16 mouse cellular contexts compared by ENCODE assay signal in the genomic region with DNA sequence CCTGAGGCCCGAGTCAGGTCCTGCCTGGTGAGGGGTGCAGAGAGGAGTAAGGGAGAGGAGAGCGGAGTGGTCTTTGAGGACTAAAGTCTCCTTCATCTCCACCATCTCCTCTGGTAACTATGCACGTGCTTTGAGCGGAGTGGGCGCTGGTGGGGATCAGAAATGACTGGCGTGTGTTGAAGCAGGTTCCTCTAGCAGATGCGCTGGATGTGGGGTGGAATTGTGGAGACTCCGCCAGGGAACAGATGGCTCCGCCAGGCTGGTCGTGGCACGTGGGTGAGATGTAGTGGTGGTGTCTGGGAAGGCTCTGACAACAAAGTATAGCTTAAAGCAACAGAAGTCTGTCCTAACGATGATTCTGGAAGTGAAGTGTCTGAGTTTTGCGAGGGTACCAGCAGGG.
A peak's percentile ranks its signal among the peaks of the same experiment; 100 is the strongest.
DNase-seq lines count a peak whose midpoint lies in the region; ATAC-seq and TF ChIP-seq lines count a peak whose summit lies in the region.
"Had no signal": no experiment of that assay in that cellular context is flagged by ENCODE, and none has a peak within 500 bp of the region (broad histone marks: within the 10 kb centered on the region; RNA-seq: fewer than 3 reads in every experiment).

No protein-coding gene starts in this region.

- H3K27ac ChIP-seq in midbrain, embryonic 13.5 days = 0 out of 2 replicates have a peak overlapping the region, but pooled peaks have one; percentile 9
- H3K27ac ChIP-seq in midbrain, embryonic 10.5 days (replicated peaks) = no peak overlapping the region
- H3K27ac ChIP-seq in layer of hippocampus, adult 2 months = no peak overlapping the region
- H3K27ac ChIP-seq: heart, embryonic 13.5 days; hindbrain, embryonic 13.5 days; liver, embryonic 13.5 days; macrophage had no signal

- no peak for ATAC-seq in midbrain, embryonic 13.5 days
- ATAC-seq: intestine, postnatal 0 days had no signal

- H3K4me2 ChIP-seq in midbrain, embryonic 13.5 days (replicated peaks) = no peak overlapping the region
- H3K4me2 ChIP-seq: heart, embryonic 13.5 days; hindbrain, embryonic 13.5 days; liver, embryonic 13.5 days had no signal

- 91% methylated on average over 13 of the region's 13 CpGs for WGBS in midbrain, embryonic 13.5 days
- WGBS in midbrain, embryonic 10.5 days = 94% methylated on average over 13 of the region's 13 CpGs

- H3K36me3 ChIP-seq in midbrain, embryonic 13.5 days = peaks cover 7% of the 10 kb centered on the region
- peaks cover 12% of the 10 kb centered on the region for H3K36me3 ChIP-seq in midbrain, embryonic 10.5 days
- H3K36me3 ChIP-seq: hindbrain, embryonic 13.5 days; liver, embryonic 13.5 days had no signal

- DNase-seq in midbrain, embryonic 10.5 days (ENCODE audit: low spot score) = no peak
- DNase-seq in layer of hippocampus, adult 2 months (ENCODE audit: low spot score in 2 of 2) = peak; percentile 86 to 87
- peak; percentile 45 to 87 for DNase-seq in left cerebral cortex, adult 8-10 months (ENCODE audit: low spot score in 2 of 2)
- peak; percentile 88 to 89 for DNase-seq in right cerebral cortex, postnatal 36 days (ENCODE audit: low spot score in 2 of 2)
- no peak for DNase-seq in urinary bladder, adult 18-20 months (ENCODE audit: low spot score in 2 of 2)
- DNase-seq in lung, postnatal 4 days = no peak
- no peak for DNase-seq in ovary, adult 18-20 months (ENCODE audit: low spot score)
- DNase-seq: cerebellum, adult 9-11 months; kidney, postnatal 4 days; liver, embryonic 13.5 days; thymus, postnatal 4 days had no signal

- no peaks in the 10 kb centered on the region for H3K9me3 ChIP-seq in midbrain, embryonic 13.5 days
- no peaks in the 10 kb centered on the region for H3K9me3 ChIP-seq in midbrain, embryonic 10.5 days (replicated peaks)
- H3K9me3 ChIP-seq: heart, embryonic 13.5 days; hindbrain, embryonic 13.5 days; liver, embryonic 13.5 days had no signal

- no peaks in the 10 kb centered on the region for H3K27me3 ChIP-seq in midbrain, embryonic 13.5 days
- no peaks in the 10 kb centered on the region for H3K27me3 ChIP-seq in midbrain, embryonic 10.5 days (ENCODE audit: low read depth, poor library complexity, severe bottlenecking)
- H3K27me3 ChIP-seq: heart, embryonic 13.5 days; liver, embryonic 13.5 days had no signal

- no peak overlapping the region for H3K9ac ChIP-seq in midbrain, embryonic 13.5 days (replicated peaks)
- H3K9ac ChIP-seq: heart, embryonic 13.5 days; hindbrain, embryonic 13.5 days; liver, embryonic 13.5 days had no signal

- peaks cover 65% of the 10 kb centered on the region for H3K4me1 ChIP-seq in midbrain, embryonic 13.5 days (replicated peaks)
- H3K4me1 ChIP-seq in midbrain, embryonic 10.5 days = peaks cover 39% of the 10 kb centered on the region

- TF ChIP-seq CTCF in layer of hippocampus, adult 2 months (conservative IDR thresholded peaks at IDR 0.05) = no peak

- no peak overlapping the region for H3K4me3 ChIP-seq in midbrain, embryonic 13.5 days (replicated peaks)
- H3K4me3 ChIP-seq in midbrain, embryonic 10.5 days = no peak overlapping the region
- H3K4me3 ChIP-seq in layer of hippocampus, adult 2 months = no peak overlapping the region
- H3K4me3 ChIP-seq: heart, embryonic 13.5 days; hindbrain, embryonic 13.5 days; liver, embryonic 13.5 days had no signal

Comparison
In these comparisons a context has a peak if more than half of its experiments do, and no peak if none do; other contexts are left out.
1. DNase-seq: peak in layer of hippocampus, adult 2 months (2 of 2), left cerebral cortex, adult 8-10 months (2 of 2) and right cerebral cortex, postnatal 36 days (2 of 2); none in midbrain, embryonic 10.5 days (single experiment), urinary bladder, adult 18-20 months (0 of 2), lung, postnatal 4 days (0 of 2) and ovary, adult 18-20 months (single experiment).